Mouse (Mus musculus) neural tube, embryonic 15.5 days (tissue): ENCODE data around the gene Gm21319. TPM values are rescaled to one million over a fixed set of nuclear protein-coding genes. Genes with fewer than 3 reads are reported as not detected.
"Not testable (repeated sequence)": the region's sequence is repeated elsewhere in the genome, so short reads cannot be mapped to it uniquely, and the experiment has no call there.

Experiments used
- ATAC-seq: fragments of 200-750 bp; cut with Nextera tagmentation; 2 replicates; pipeline ENCODE4 v1.8.0; 2017; ENCODE audit warnings: mild to moderate bottlenecking, moderate TSS enrichment, moderate library complexity; ENCODE audit not compliant: low FRiP score
- H3K27ac ChIP-seq: fragments of 300-500 bp; sonication (generic); replicated peaks from 2 replicates; pipeline ENCODE4 v1.5.1; 2015; ENCODE audit warnings: mild to moderate bottlenecking, inconsistent platforms
- H3K27me3 ChIP-seq: fragments of 300-500 bp; sonication (generic); replicated peaks from 2 replicates; pipeline ENCODE4 v1.6.1; 2015; ENCODE audit warnings: inconsistent platforms
- H3K36me3 ChIP-seq: fragments of 300-500 bp; sonication (generic); 2 replicates; pipeline ENCODE4 v1.6.1; 2015; ENCODE audit warnings: inconsistent platforms
- H3K4me1 ChIP-seq: fragments of 300-500 bp; sonication (generic); 2 replicates; pipeline ENCODE4 v1.6.1; 2015; ENCODE audit warnings: inconsistent platforms
- H3K4me2 ChIP-seq: fragments of 300-500 bp; sonication (generic); 2 replicates; pipeline ENCODE4 v1.6.1; 2015; ENCODE audit warnings: inconsistent platforms, mild to moderate bottlenecking, moderate library complexity
- H3K4me3 ChIP-seq: fragments of 300-500 bp; sonication (generic); replicated peaks from 2 replicates; pipeline ENCODE4 v1.5.1; 2015; ENCODE audit warnings: mild to moderate bottlenecking, inconsistent platforms
- H3K9ac ChIP-seq: fragments of 300-500 bp; sonication (generic); replicated peaks from 2 replicates; pipeline ENCODE4 v1.6.1; 2015; ENCODE audit warnings: mild to moderate bottlenecking, inconsistent platforms
- H3K9me3 ChIP-seq: fragments of 300-500 bp; sonication (generic); replicated peaks from 2 replicates; pipeline ENCODE4 v1.6.1; 2016; ENCODE audit warnings: inconsistent platforms
- WGBS: fragments of 180-500 bp; shearing (Covaris S2); methylation state at CpG from one replicate; pipeline ENCODE4 v1.1.7; 2015; ENCODE audit warnings: mixed read lengths; 5-methylcytosine and 5-hydroxymethylcytosine counted together
- polyA plus RNA-seq: library from polyadenylated mRNA; unstranded; fragments of >200 nt; fragmentation: Nextera tagmentation; extraction: Ambion mirVana; gene quantifications from 2 replicates; pipeline ENCODE4 v1.2.1, GENCODE M21; 2015

Gm21319 gene
- polyA plus RNA-seq = not detected in 2 replicates

GRCm38 (mm10) chr12:87775655-87776054 lies at the start of gene Gm21319:
Gene Gm21319, minus strand, starts transcription at chr12:87775755.
- not testable (repeated sequence) for ATAC-seq, H3K4me3 ChIP-seq, H3K36me3 ChIP-seq, H3K9me3 ChIP-seq, H3K9ac ChIP-seq, H3K27ac ChIP-seq, H3K4me1 ChIP-seq, H3K4me2 ChIP-seq, H3K27me3 ChIP-seq
- 92% methylated on average over 4 of the region's 4 CpGs for WGBS

- not testable (repeated sequence) for H3K9me3 ChIP-seq, H3K27me3 ChIP-seq, H3K36me3 ChIP-seq, H3K4me1 ChIP-seq, H3K4me2 ChIP-seq, H3K27ac ChIP-seq, ATAC-seq, H3K9ac ChIP-seq, H3K4me3 ChIP-seq
- 82% methylated on average over 6 of the region's 6 CpGs for WGBS
Observed at GRCm38 (mm10) chr12:87816277-87816676, 40.7 kb upstream of the Gm21319 start, which contains the start of gene BB287469. Gene BB287469, plus strand, starts transcription at chr12:87816577.

- H3K4me2 ChIP-seq, H3K27ac ChIP-seq, ATAC-seq, H3K4me3 ChIP-seq, H3K36me3 ChIP-seq, H3K9ac ChIP-seq, H3K27me3 ChIP-seq, H3K9me3 ChIP-seq, H3K4me1 ChIP-seq: not testable (repeated sequence)
- WGBS = 92% methylated on average over 5 of the region's 5 CpGs
Observed at GRCm38 (mm10) chr12:87797971-87798370, 22.4 kb upstream of the Gm21319 start.

- H3K9ac ChIP-seq, H3K27me3 ChIP-seq, H3K4me2 ChIP-seq, H3K4me1 ChIP-seq, H3K27ac ChIP-seq, H3K9me3 ChIP-seq, H3K36me3 ChIP-seq, ATAC-seq, H3K4me3 ChIP-seq: not testable (repeated sequence)
- WGBS = 95% methylated on average over 1 of the region's 1 CpGs
Observed at GRCm38 (mm10) chr12:87795212-87795611, 19.7 kb upstream of the Gm21319 start, which contains the start of gene Gm21936. Gene Gm21936, plus strand, starts transcription at chr12:87795512.

Other genes starting within 250 kb of the Gm21319 start
- not detected in 2 replicates for gene Oog1, start 173.1 kb downstream of the Gm21319 start, polyA plus RNA-seq
- gene Gm4027, start 156.9 kb downstream of the Gm21319 start, polyA plus RNA-seq = not detected in 2 replicates
- gene Gm16381, start 131.1 kb downstream of the Gm21319 start, polyA plus RNA-seq = not detected in 2 replicates
- not detected in 2 replicates for gene Gm21936, start 19.8 kb upstream of the Gm21319 start, polyA plus RNA-seq
- not detected in 2 replicates for gene BB287469, start 40.8 kb upstream of the Gm21319 start, polyA plus RNA-seq
- gene Gm2001, start 66.6 kb upstream of the Gm21319 start, polyA plus RNA-seq = not detected in 2 replicates
- not detected in 2 replicates for gene Gm2016, start 98.3 kb upstream of the Gm21319 start, polyA plus RNA-seq
- not detected in 2 replicates for gene Gm2022, start 119.6 kb upstream of the Gm21319 start, polyA plus RNA-seq
- gene Gm2035, start 144.1 kb upstream of the Gm21319 start, polyA plus RNA-seq = not detected in 2 replicates
- not detected in 2 replicates for gene Gm2042, start 178.3 kb upstream of the Gm21319 start, polyA plus RNA-seq
- not detected in 2 replicates for gene Gm2075, start 236.1 kb upstream of the Gm21319 start, polyA plus RNA-seq
- gene Gm6803, start 243.0 kb upstream of the Gm21319 start, polyA plus RNA-seq = not detected in 2 replicates